10 mouse cellular contexts compared by ENCODE assay signal in genomic region chr2:32547964-32548739, GRCm38 (mm10). TPM values are rescaled to one million over a fixed set of nuclear protein-coding genes. Genes with fewer than 3 reads are reported as not detected.
A peak's percentile ranks its signal among the peaks of the same experiment; 100 is the strongest.
DNase-seq lines count a peak whose midpoint lies in the region; ATAC-seq and TF ChIP-seq lines count a peak whose summit lies in the region.
"Had no signal": no experiment of that assay in that cellular context is flagged by ENCODE, and none has a peak within 500 bp of the region (broad histone marks: within the 10 kb centered on the region; RNA-seq: fewer than 3 reads in every experiment).

No protein-coding gene starts in this region.

- peaks cover 12% of the 10 kb centered on the region; the same call in 1 of the 2 replicates for H3K36me3 ChIP-seq in intestine, postnatal 0 days (ENCODE audit: control insufficient read depth, insufficient read depth)
- H3K36me3 ChIP-seq in intestine, embryonic 15.5 days = no peaks in the 10 kb centered on the region
- H3K36me3 ChIP-seq: neural tube, embryonic 13.5 days had no signal

- WGBS in intestine, postnatal 0 days = 82% methylated on average over 7 of the region's 7 CpGs
- WGBS in intestine, embryonic 15.5 days = 84% methylated on average over 7 of the region's 7 CpGs

- ATAC-seq in intestine, postnatal 0 days = peak; percentile 14; the same call in 1 of the 2 replicates
- ATAC-seq in intestine, embryonic 15.5 days = no peak

- H3K27me3 ChIP-seq in intestine, postnatal 0 days (replicated peaks; ENCODE audit: control insufficient read depth, insufficient read depth, low read length) = no peaks in the 10 kb centered on the region
- no peaks in the 10 kb centered on the region for H3K27me3 ChIP-seq in intestine, embryonic 15.5 days (replicated peaks)
- H3K27me3 ChIP-seq: heart, embryonic 13.5 days; neural tube, embryonic 13.5 days had no signal

- TF ChIP-seq CTCF in intestine, postnatal 0 days (IDR thresholded peaks at IDR 0.05; ENCODE audit: low read depth) = no peak

- no peak overlapping the region for H3K9ac ChIP-seq in intestine, postnatal 0 days (ENCODE audit: low read depth, low read length)
- no peak overlapping the region for H3K9ac ChIP-seq in intestine, embryonic 15.5 days
- H3K9ac ChIP-seq: heart, embryonic 13.5 days; neural tube, embryonic 13.5 days had no signal

- no peak overlapping the region for H3K4me2 ChIP-seq in intestine, postnatal 0 days (replicated peaks; ENCODE audit: low read depth)
- H3K4me2 ChIP-seq in intestine, embryonic 15.5 days (replicated peaks) = no peak overlapping the region
- H3K4me2 ChIP-seq: heart, embryonic 13.5 days; neural tube, embryonic 13.5 days had no signal

- H3K4me3 ChIP-seq in intestine, postnatal 0 days (ENCODE audit: low read depth, low read length) = no peak overlapping the region
- H3K4me3 ChIP-seq in intestine, embryonic 15.5 days (replicated peaks) = no peak overlapping the region
- H3K4me3 ChIP-seq: heart, embryonic 13.5 days; neural tube, embryonic 13.5 days had no signal

- DNase-seq in NIH3T3 (ENCODE audit: low read depth) = peak; percentile 59
- peak; percentile 45 for DNase-seq in gastrocnemius, postnatal 25 days
- DNase-seq in lung, postnatal 36 days = peak; percentile 73
- DNase-seq in layer of hippocampus, adult 9-11 months = no peak
- DNase-seq in layer of hippocampus, adult 11-12 months (ENCODE audit: low spot score) = no peak
- no peak for DNase-seq in T-cell, adult 2 months (ENCODE audit: low spot score)

- peaks cover 19% of the 10 kb centered on the region for H3K4me1 ChIP-seq in intestine, postnatal 0 days (replicated peaks; ENCODE audit: control insufficient read depth, insufficient read depth, low read length)
- H3K4me1 ChIP-seq in intestine, embryonic 15.5 days (replicated peaks) = peaks cover 41% of the 10 kb centered on the region

- peak overlapping the region; percentile 68; the same call in 1 of the 2 replicates for H3K27ac ChIP-seq in intestine, postnatal 0 days (ENCODE audit: low read depth, low read length)
- no peak overlapping the region for H3K27ac ChIP-seq in intestine, embryonic 15.5 days
- H3K27ac ChIP-seq: heart, embryonic 13.5 days; neural tube, embryonic 13.5 days had no signal

- H3K9me3 ChIP-seq in intestine, postnatal 0 days (ENCODE audit: control insufficient read depth) = no peaks in the 10 kb centered on the region
- no peaks in the 10 kb centered on the region for H3K9me3 ChIP-seq in intestine, embryonic 15.5 days
- H3K9me3 ChIP-seq: heart, embryonic 13.5 days; neural tube, embryonic 13.5 days had no signal

RNA-seq across cellular contexts. Expression of gene Fam102a, which starts 13.0 kb away (rescaled TPM):
- polyA plus RNA-seq in intestine, postnatal 0 days (2015; fragmentation: Nextera tagmentation; extraction: Ambion mirVana) = 18.0 and 18.4 TPM in 2 replicates
- 9.7 and 9.8 TPM in 2 replicates for polyA plus RNA-seq in intestine, embryonic 15.5 days (2015; fragmentation: Nextera tagmentation; extraction: Ambion mirVana)
- total RNA-seq in gastrocnemius, postnatal 25 days (2021) = 1 to 10 TPM; 2.4 to 2.9 TPM

RNA-seq across cellular contexts. Expression of gene Dpm2, which starts 22.5 kb away (rescaled TPM):
- polyA plus RNA-seq in intestine, postnatal 0 days (2015; fragmentation: Nextera tagmentation; extraction: Ambion mirVana) = 120 and 124 TPM in 2 replicates
- 115 and 121 TPM in 2 replicates for polyA plus RNA-seq in intestine, embryonic 15.5 days (2015; fragmentation: Nextera tagmentation; extraction: Ambion mirVana)
- total RNA-seq in gastrocnemius, postnatal 25 days (2021) = 10 to 100 TPM; 11.7 to 12.6 TPM

RNA-seq across cellular contexts. Expression of gene Pip5kl1, which starts 26.4 kb away (rescaled TPM):
- not detected in 2 replicates for polyA plus RNA-seq in intestine, postnatal 0 days (2015; fragmentation: Nextera tagmentation; extraction: Ambion mirVana)
- 0.56 and 0.69 TPM in 2 replicates for polyA plus RNA-seq in intestine, embryonic 15.5 days (2015; fragmentation: Nextera tagmentation; extraction: Ambion mirVana)
- not detected for total RNA-seq in gastrocnemius, postnatal 25 days (2021)
- polyA plus RNA-seq: heart, embryonic 13.5 days had no signal

RNA-seq across cellular contexts. Expression of gene 9430097D07Rik, which starts 27.3 kb away (rescaled TPM):
- 0.14 TPM in 1 of 2 replicates, not detected in the other for polyA plus RNA-seq in intestine, postnatal 0 days (2015; fragmentation: Nextera tagmentation; extraction: Ambion mirVana)
- not detected in 2 replicates for polyA plus RNA-seq in intestine, embryonic 15.5 days (2015; fragmentation: Nextera tagmentation; extraction: Ambion mirVana)
- total RNA-seq in gastrocnemius, postnatal 25 days (2021) = not detected

RNA-seq across cellular contexts. Expression of gene St6galnac4, which starts 38.7 kb away (rescaled TPM):
- polyA plus RNA-seq in intestine, postnatal 0 days (2015; fragmentation: Nextera tagmentation; extraction: Ambion mirVana) = 5.7 and 6.6 TPM in 2 replicates
- polyA plus RNA-seq in intestine, embryonic 15.5 days (2015; fragmentation: Nextera tagmentation; extraction: Ambion mirVana) = 16.4 and 18.8 TPM in 2 replicates
- 10 to 100 TPM; 24.6 to 29.2 TPM for total RNA-seq in gastrocnemius, postnatal 25 days (2021)

Comparison
In these comparisons a context has a peak if more than half of its experiments do, and no peak if none do; other contexts are left out.
1. DNase-seq: peak in NIH3T3 (single experiment), gastrocnemius, postnatal 25 days (single experiment) and lung, postnatal 36 days (single experiment); none in layer of hippocampus, adult 9-11 months (single experiment), layer of hippocampus, adult 11-12 months (single experiment) and T-cell, adult 2 months (single experiment).